Mouse (Mus musculus) heart, embryonic 11.5 days (tissue): ENCODE measurements around the gene Crtap. TPM values are rescaled to one million over a fixed set of nuclear protein-coding genes. Genes with fewer than 3 reads are reported as not detected.

Experiments
- ATAC-seq: fragments of 200-750 bp; cut with Nextera tagmentation; replicated peaks from 2 replicates; pipeline ENCODE4 v1.8.0; 2017; ENCODE audit warnings: moderate library complexity; ENCODE audit not compliant: insufficient number of reproducible peaks, low FRiP score, low TSS enrichment
- H3K27ac ChIP-seq: fragments of 300-500 bp; sonication (generic); 2 replicates; pipeline ENCODE4 v1.5.1; 2014; ENCODE audit warnings: mild to moderate bottlenecking, low read depth, low read length
- H3K27me3 ChIP-seq: fragments of 300-500 bp; sonication (generic); 2 replicates; pipeline ENCODE4 v1.6.1; 2014; ENCODE audit warnings: mild to moderate bottlenecking, low read length, mixed read lengths; ENCODE audit not compliant: control insufficient read depth, insufficient read depth
- H3K36me3 ChIP-seq: fragments of 300-500 bp; sonication (generic); 2 replicates; pipeline ENCODE4 v1.6.1; 2014; ENCODE audit warnings: mild to moderate bottlenecking, low read length, moderate library complexity, mixed read lengths; ENCODE audit not compliant: control insufficient read depth, insufficient read depth
- H3K4me1 ChIP-seq: fragments of 300-500 bp; sonication (generic); 2 replicates; pipeline ENCODE4 v1.6.1; 2014; ENCODE audit warnings: low read length; ENCODE audit not compliant: control insufficient read depth, insufficient read depth
- H3K4me2 ChIP-seq: fragments of 300-500 bp; sonication (generic); 2 replicates; pipeline ENCODE4 v1.6.1; 2014; ENCODE audit warnings: mild to moderate bottlenecking, moderate library complexity
- H3K4me3 ChIP-seq: fragments of 300-500 bp; sonication (generic); 2 replicates; pipeline ENCODE4 v1.5.1; 2014; ENCODE audit warnings: low read depth, low read length
- H3K9ac ChIP-seq: fragments of 300-500 bp; sonication (generic); 2 replicates; pipeline ENCODE4 v1.6.1; 2014; ENCODE audit warnings: mild to moderate bottlenecking, low read depth, low read length, moderate library complexity
- H3K9me3 ChIP-seq: fragments of 300-500 bp; sonication (generic); replicated peaks from 2 replicates; pipeline ENCODE4 v1.6.1; 2016; ENCODE audit warnings: low read length; ENCODE audit not compliant: control insufficient read depth
- WGBS: fragments of 180-500 bp; shearing (Covaris S2); extraction: QIAGEN DNeasy Blood & Tissue Kit; methylation state at CpG from one replicate; pipeline ENCODE4 v1.1.7; 2014; ENCODE audit not compliant: insufficient replicate concordance; 5-methylcytosine and 5-hydroxymethylcytosine counted together
- polyA plus RNA-seq: library from polyadenylated mRNA; unstranded; fragments of >200 nt; fragmentation: Nextera tagmentation; extraction: Ambion mirVana; gene quantifications from 2 replicates; pipeline ENCODE4 v1.2.1, GENCODE M21; 2014

Crtap gene
- polyA plus RNA-seq, 1 experiment from 2014 or later: 129 TPM

DNA sequence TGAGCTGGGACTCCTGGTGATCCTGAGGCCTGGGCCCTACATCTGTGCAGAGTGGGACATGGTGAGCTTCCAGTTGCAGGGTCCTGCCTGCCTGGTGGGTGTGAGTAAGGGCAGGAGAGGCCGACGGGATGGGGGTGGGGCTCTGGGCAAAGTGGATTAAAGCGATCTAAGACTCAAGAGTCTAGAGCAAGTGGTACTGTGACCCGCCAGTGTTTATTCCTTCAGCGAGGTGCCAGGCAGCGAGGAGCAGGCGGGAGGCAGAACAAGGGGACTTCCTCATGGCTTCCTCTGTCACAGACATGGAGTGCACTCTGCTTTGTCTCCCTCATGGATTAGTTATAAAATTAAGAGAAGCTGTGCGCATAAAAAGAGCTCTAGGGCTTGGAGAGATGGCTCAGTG is 30.0 kb upstream of the Crtap start:
- H3K4me1 ChIP-seq: no peaks in the 10 kb centered on the region
- H3K9ac ChIP-seq: no peak overlapping the region
- peaks cover 4% of the 10 kb centered on the region; the same call in 1 of the 2 replicates for H3K9me3 ChIP-seq
- no peak overlapping the region for H3K27ac ChIP-seq
- H3K4me2 ChIP-seq: no peak overlapping the region
- no peak overlapping the region for H3K4me3 ChIP-seq
- WGBS: 63% methylated on average over 8 of the region's 8 CpGs
- ATAC-seq: no peak
- peaks cover 7% of the 10 kb centered on the region for H3K36me3 ChIP-seq
- H3K27me3 ChIP-seq: no peaks in the 10 kb centered on the region

DNA sequence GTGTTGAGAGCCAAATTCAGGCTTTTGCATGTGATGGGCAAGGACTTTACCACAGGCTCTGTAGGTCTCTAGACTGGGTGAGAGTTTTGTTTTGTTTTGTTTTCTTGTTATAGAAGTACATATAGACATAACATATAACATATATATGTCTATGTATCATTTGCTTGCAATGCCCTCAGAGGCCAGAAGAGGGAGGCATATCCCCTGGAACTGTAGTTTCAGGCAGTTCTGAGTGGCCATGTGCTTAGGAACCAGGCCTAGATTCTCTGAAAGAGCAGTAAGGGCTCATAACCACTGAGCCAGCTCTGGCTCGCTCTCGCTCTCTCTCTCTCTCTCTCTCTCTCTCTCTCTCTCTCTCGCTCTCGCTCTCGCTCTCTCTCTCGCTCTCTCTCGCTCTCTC is 27.7 kb upstream of the Crtap start:
- ATAC-seq: no peak

GRCm38 (mm10) chr9:114416646-114417517 is 26.4 kb upstream of the Crtap start:
- no peak overlapping the region for H3K27ac ChIP-seq
- WGBS: 88% methylated on average over 21 of the region's 21 CpGs
- no peaks in the 10 kb centered on the region; the same call in 1 of the 2 replicates for H3K4me1 ChIP-seq
- H3K9me3 ChIP-seq: no peaks in the 10 kb centered on the region
- no peaks in the 10 kb centered on the region for H3K27me3 ChIP-seq
- H3K4me3 ChIP-seq: no peak overlapping the region
- no peak for ATAC-seq
- H3K9ac ChIP-seq: no peak overlapping the region
- H3K36me3 ChIP-seq: peaks cover 2% of the 10 kb centered on the region; the same call in 1 of the 2 replicates
- no peak overlapping the region for H3K4me2 ChIP-seq

More for the DNA sequence above, 27.7 kb upstream of the Crtap start:
- Histone ChIP-seq H3K4me3 (no peak overlapping the region), H3K9ac (no peak overlapping the region), H3K27ac (no peak overlapping the region), H3K27me3 (no peaks in the 10 kb centered on the region), H3K4me1 (no peaks in the 10 kb centered on the region), H3K4me2 (no peak overlapping the region), H3K9me3 (no peaks in the 10 kb centered on the region), H3K36me3 (peaks cover 2% of the 10 kb centered on the region; the same call in 1 of the 2 replicates)
- 91% methylated on average over 7 of the region's 7 CpGs for WGBS

GRCm38 (mm10) chr9:114415701-114416100 is 25.2 kb upstream of the Crtap start:
- no peak overlapping the region for H3K4me2 ChIP-seq
- H3K27me3 ChIP-seq: no peaks in the 10 kb centered on the region
- no peaks in the 10 kb centered on the region; the same call in 1 of the 2 replicates for H3K36me3 ChIP-seq
- H3K4me1 ChIP-seq: no peaks in the 10 kb centered on the region; the same call in 1 of the 2 replicates
- H3K9me3 ChIP-seq: no peaks in the 10 kb centered on the region
- H3K27ac ChIP-seq: no peak overlapping the region
- ATAC-seq: no peak
- H3K9ac ChIP-seq: no peak overlapping the region
- 18% methylated on average over 11 of the region's 11 CpGs for WGBS
- no peak overlapping the region for H3K4me3 ChIP-seq

DNA sequence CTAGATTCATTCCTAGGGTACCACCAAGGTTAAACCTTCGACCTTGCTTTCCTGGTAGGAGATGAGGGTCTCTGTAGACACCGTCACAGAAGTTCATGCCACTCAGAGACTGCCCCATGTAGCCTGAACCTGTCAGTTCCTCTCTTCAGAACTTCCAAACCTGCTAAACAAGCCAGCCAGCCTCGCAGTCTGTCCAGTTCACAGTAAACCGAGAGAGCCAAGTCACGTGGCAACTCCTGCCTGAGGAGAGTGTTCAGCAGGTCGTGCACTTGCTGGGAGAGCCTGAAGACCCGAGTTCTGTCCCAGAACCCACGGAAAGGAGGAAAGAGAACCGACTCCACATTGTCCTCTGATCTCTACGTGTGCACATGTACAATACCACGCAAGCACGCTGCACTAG is 23.4 kb upstream of the Crtap start:
- no peaks in the 10 kb centered on the region for H3K9me3 ChIP-seq
- WGBS: 84% methylated on average over 12 of the region's 12 CpGs
- H3K36me3 ChIP-seq: peaks cover 5% of the 10 kb centered on the region
- no peaks in the 10 kb centered on the region for H3K27me3 ChIP-seq
- no peak overlapping the region for H3K4me2 ChIP-seq
- H3K4me3 ChIP-seq: no peak overlapping the region
- no peaks in the 10 kb centered on the region; the same call in 1 of the 2 replicates for H3K4me1 ChIP-seq
- ATAC-seq: no peak
- no peak overlapping the region for H3K9ac ChIP-seq
- no peak overlapping the region for H3K27ac ChIP-seq

GRCm38 (mm10) chr9:114412406-114412805 is 21.9 kb upstream of the Crtap start:
- H3K36me3 ChIP-seq: peaks cover 11% of the 10 kb centered on the region
- no peaks in the 10 kb centered on the region for H3K9me3 ChIP-seq
- H3K27ac ChIP-seq: no peak overlapping the region
- H3K9ac ChIP-seq: no peak overlapping the region
- H3K4me1 ChIP-seq: no peaks in the 10 kb centered on the region; the same call in 1 of the 2 replicates
- H3K4me3 ChIP-seq: no peak overlapping the region
- no peaks in the 10 kb centered on the region for H3K27me3 ChIP-seq
- 0 out of 2 replicates have a peak overlapping the region, but pooled peaks have one; percentile 2 for H3K4me2 ChIP-seq
- 69% methylated on average over 9 of the region's 9 CpGs for WGBS
- no peak for ATAC-seq

DNA sequence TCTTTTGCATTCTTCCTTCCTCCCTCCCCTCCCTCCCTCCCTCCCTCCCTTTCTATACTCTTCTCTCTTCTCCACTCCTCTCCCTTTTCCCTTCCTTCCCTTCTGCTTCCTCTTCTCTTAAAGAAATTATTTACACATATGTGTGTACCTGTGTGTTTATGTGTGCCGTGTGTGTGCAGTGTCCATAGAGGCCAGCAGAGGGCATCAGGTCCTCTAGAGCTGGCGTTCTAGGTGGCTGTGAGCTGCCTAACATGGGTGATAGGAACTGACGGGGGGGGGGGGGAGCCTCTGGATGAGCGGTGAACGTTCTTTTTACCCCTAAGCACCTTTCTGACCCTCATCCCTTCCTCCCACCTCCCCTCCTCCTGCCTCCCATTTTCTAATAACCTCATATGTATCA is 20.8 kb upstream of the Crtap start:
- Histone ChIP-seq H3K9me3 (no peaks in the 10 kb centered on the region), H3K4me1 (no peaks in the 10 kb centered on the region; the same call in 1 of the 2 replicates), H3K36me3 (peaks cover 16% of the 10 kb centered on the region), H3K27ac (no peak overlapping the region), H3K4me3 (no peak overlapping the region), H3K9ac (no peak overlapping the region), H3K4me2 (no peak overlapping the region), H3K27me3 (no peaks in the 10 kb centered on the region)
- ATAC-seq: no peak
- whole genome bisulfite sequencing: 83% methylated on average over 5 of the region's 5 CpGs

- 94% methylated on average over 11 of the region's 11 CpGs for WGBS
- no peak overlapping the region for H3K9ac ChIP-seq
- H3K4me2 ChIP-seq: no peak overlapping the region
- peaks cover 23% of the 10 kb centered on the region for H3K36me3 ChIP-seq
- H3K4me1 ChIP-seq: no peaks in the 10 kb centered on the region; the same call in 1 of the 2 replicates
- no peak overlapping the region for H3K27ac ChIP-seq
- H3K4me3 ChIP-seq: no peak overlapping the region
- no peaks in the 10 kb centered on the region for H3K27me3 ChIP-seq
- no peaks in the 10 kb centered on the region for H3K9me3 ChIP-seq
- no peak for ATAC-seq
Measured at GRCm38 (mm10) chr9:114410313-114410862, 19.9 kb upstream of the Crtap start.
